12 mouse cellular contexts compared by ENCODE assay signal in the genomic region with DNA sequence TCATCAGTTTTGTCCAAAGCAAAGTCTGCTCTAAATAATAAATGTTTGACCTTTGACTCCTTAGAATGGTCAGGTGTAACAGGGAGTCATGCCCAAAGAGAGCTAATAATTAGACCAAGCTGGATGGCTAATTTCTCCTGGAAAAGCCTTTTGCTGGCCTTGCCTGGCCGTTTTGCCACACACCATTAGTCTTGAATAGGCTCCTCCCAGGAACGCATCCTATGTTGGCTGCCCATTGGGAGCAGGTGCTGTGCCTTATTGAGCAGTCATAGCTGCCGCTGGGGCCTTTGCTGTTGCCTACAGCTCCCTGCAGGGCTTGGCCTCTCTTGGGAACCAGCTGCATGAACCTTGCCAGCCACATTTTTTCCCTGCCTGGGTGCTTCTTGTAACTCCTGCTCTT.
DNase-seq lines count a peak whose midpoint lies in the region; ATAC-seq lines count a peak whose summit lies in the region.
"Had no signal": no experiment of that assay in that cellular context is flagged by ENCODE, and none has a peak within 500 bp of the region (broad histone marks: within the 10 kb centered on the region; RNA-seq: fewer than 3 reads in every experiment).

No protein-coding gene starts in this region.

- WGBS in midbrain, embryonic 12.5 days = 10% methylated on average over 3 of the region's 3 CpGs
- 17% methylated on average over 3 of the region's 3 CpGs for WGBS in midbrain, embryonic 14.5 days
- 11% methylated on average over 3 of the region's 3 CpGs for WGBS in hindbrain, embryonic 14.5 days

- H3K27me3 ChIP-seq in midbrain, embryonic 12.5 days = no peaks in the 10 kb centered on the region
- H3K27me3 ChIP-seq in midbrain, embryonic 14.5 days (ENCODE audit: control insufficient read depth, insufficient read depth, low read length) = no peaks in the 10 kb centered on the region
- H3K27me3 ChIP-seq in hindbrain, embryonic 14.5 days (ENCODE audit: control insufficient read depth, insufficient read depth, low read length) = no peaks in the 10 kb centered on the region
- H3K27me3 ChIP-seq: heart, embryonic 12.5 days had no signal

- DNase-seq in midbrain, embryonic 14.5 days = no peak
- no peak for DNase-seq in hindbrain, embryonic 14.5 days (ENCODE audit: low spot score)
- peak; percentile 41 for DNase-seq in kidney, postnatal 10 days
- DNase-seq in retina, postnatal 1 day = peak; percentile 4
- DNase-seq in right cerebral cortex, postnatal 4 days = no peak
- DNase-seq in adrenal gland, postnatal 4 days (ENCODE audit: low spot score in 2 of 2) = no peak
- no peak for DNase-seq in testis, postnatal 10 days (ENCODE audit: low spot score)
- DNase-seq: adrenal gland, adult 2 months; cerebellum, adult 11 months had no signal

- H3K4me3 ChIP-seq in midbrain, embryonic 12.5 days = no peak overlapping the region
- no peak overlapping the region for H3K4me3 ChIP-seq in midbrain, embryonic 14.5 days (replicated peaks; ENCODE audit: low read depth, low read length)
- no peak overlapping the region for H3K4me3 ChIP-seq in hindbrain, embryonic 14.5 days (replicated peaks; ENCODE audit: low read length)
- H3K4me3 ChIP-seq: heart, embryonic 12.5 days had no signal

- no peak overlapping the region for H3K4me2 ChIP-seq in midbrain, embryonic 12.5 days (replicated peaks)
- no peak overlapping the region for H3K4me2 ChIP-seq in midbrain, embryonic 14.5 days (ENCODE audit: low read length)
- no peak overlapping the region for H3K4me2 ChIP-seq in hindbrain, embryonic 14.5 days (replicated peaks)
- H3K4me2 ChIP-seq: heart, embryonic 12.5 days had no signal

- no peak overlapping the region for H3K27ac ChIP-seq in midbrain, embryonic 12.5 days (replicated peaks)
- H3K27ac ChIP-seq in midbrain, embryonic 14.5 days (replicated peaks; ENCODE audit: low read depth, low read length) = no peak overlapping the region
- no peak overlapping the region for H3K27ac ChIP-seq in hindbrain, embryonic 14.5 days

- no peaks in the 10 kb centered on the region for H3K9me3 ChIP-seq in midbrain, embryonic 12.5 days
- H3K9me3 ChIP-seq in midbrain, embryonic 14.5 days (ENCODE audit: control insufficient read depth, low read length) = no peaks in the 10 kb centered on the region
- H3K9me3 ChIP-seq in hindbrain, embryonic 14.5 days (ENCODE audit: control insufficient read depth, low read length) = no peaks in the 10 kb centered on the region
- H3K9me3 ChIP-seq: heart, embryonic 12.5 days had no signal

- no peaks in the 10 kb centered on the region for H3K4me1 ChIP-seq in midbrain, embryonic 12.5 days
- H3K4me1 ChIP-seq in midbrain, embryonic 14.5 days (ENCODE audit: control insufficient read depth, insufficient read depth, low read length) = no peaks in the 10 kb centered on the region
- H3K4me1 ChIP-seq in hindbrain, embryonic 14.5 days (replicated peaks; ENCODE audit: control insufficient read depth, insufficient read depth, low read length) = no peaks in the 10 kb centered on the region
- H3K4me1 ChIP-seq: heart, embryonic 12.5 days had no signal

- H3K9ac ChIP-seq in midbrain, embryonic 12.5 days (replicated peaks) = no peak overlapping the region
- H3K9ac ChIP-seq in midbrain, embryonic 14.5 days (replicated peaks; ENCODE audit: low read length) = no peak overlapping the region
- H3K9ac ChIP-seq in hindbrain, embryonic 14.5 days = no peak overlapping the region
- H3K9ac ChIP-seq: heart, embryonic 12.5 days had no signal

- H3K36me3 ChIP-seq in midbrain, embryonic 12.5 days = no peaks in the 10 kb centered on the region
- no peaks in the 10 kb centered on the region for H3K36me3 ChIP-seq in midbrain, embryonic 14.5 days (ENCODE audit: control insufficient read depth, insufficient read depth, low read length)
- H3K36me3 ChIP-seq in hindbrain, embryonic 14.5 days (replicated peaks; ENCODE audit: control insufficient read depth, insufficient read depth) = no peaks in the 10 kb centered on the region
- H3K36me3 ChIP-seq: heart, embryonic 12.5 days had no signal

- peak; percentile 39; the same call in 1 of the 2 replicates for ATAC-seq in midbrain, embryonic 12.5 days (ENCODE audit: low FRiP score, low read depth)
- no peak for ATAC-seq in midbrain, embryonic 14.5 days (ENCODE audit: low FRiP score, low TSS enrichment)
- ATAC-seq in hindbrain, embryonic 14.5 days (ENCODE audit: low FRiP score) = peak; percentile 53; the same call in 1 of the 2 replicates
- ATAC-seq: Patski had no signal

Comparison
In these comparisons a context has a peak if more than half of its experiments do, and no peak if none do; other contexts are left out.
1. DNase-seq: peak in kidney, postnatal 10 days (single experiment) and retina, postnatal 1 day (single experiment); none in midbrain, embryonic 14.5 days (single experiment), hindbrain, embryonic 14.5 days (single experiment), right cerebral cortex, postnatal 4 days (single experiment), adrenal gland, postnatal 4 days (0 of 2) and testis, postnatal 10 days (single experiment).